ENCODE assay signal across 22 mouse cellular contexts in the genomic region with DNA sequence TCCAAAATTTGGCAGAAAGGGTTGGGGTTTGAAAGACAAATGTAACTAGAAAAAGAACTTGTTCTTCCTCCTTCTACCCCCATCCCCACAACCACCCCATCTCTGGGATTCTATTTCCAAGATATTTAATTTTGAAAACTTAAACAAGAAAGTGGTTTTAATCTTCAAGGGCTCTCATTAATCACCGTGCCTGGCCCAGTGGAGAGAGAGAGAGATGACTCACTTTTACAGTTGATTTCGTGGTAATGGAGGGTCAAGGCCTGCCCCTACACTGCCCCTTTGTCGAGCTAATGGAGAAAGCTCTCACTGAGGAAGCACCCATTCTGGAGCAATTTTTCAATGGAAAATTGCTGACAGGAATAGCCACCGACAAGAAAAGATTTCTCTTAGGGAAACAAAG.
A peak's percentile ranks its signal among the peaks of the same experiment; 100 is the strongest.
DNase-seq lines count a peak whose midpoint lies in the region; ATAC-seq lines count a peak whose summit lies in the region.
"Had no signal": no experiment of that assay in that cellular context is flagged by ENCODE, and none has a peak within 500 bp of the region (broad histone marks: within the 10 kb centered on the region; RNA-seq: fewer than 3 reads in every experiment).

No protein-coding gene starts in this region.

- no peak overlapping the region for H3K27ac ChIP-seq in forebrain, embryonic 10.5 days
- H3K27ac ChIP-seq: embryonic facial prominence, embryonic 10.5 days; forebrain, embryonic 12.5 days; hindbrain, embryonic 10.5 days; hindbrain, embryonic 14.5 days had no signal

- H3K4me3 ChIP-seq in forebrain, embryonic 10.5 days, result no peak overlapping the region
- H3K4me3 ChIP-seq: embryonic facial prominence, embryonic 10.5 days; forebrain, embryonic 12.5 days; heart, embryonic 12.5 days; hindbrain, embryonic 10.5 days had no signal

- H3K36me3 ChIP-seq in forebrain, embryonic 10.5 days (replicated peaks), result no peaks in the 10 kb centered on the region
- H3K36me3 ChIP-seq: embryonic facial prominence, embryonic 10.5 days; forebrain, embryonic 12.5 days; G1E; heart, embryonic 12.5 days; hindbrain, embryonic 10.5 days had no signal

- WGBS in forebrain, embryonic 10.5 days, result 84% methylated on average over 4 of the region's 4 CpGs

- peaks cover 27% of the 10 kb centered on the region for H3K4me1 ChIP-seq in forebrain, embryonic 10.5 days

- DNase-seq in 3T3-L1 (ENCODE audit: low read depth, low spot score), result peak; percentile 71
- DNase-seq in Muller cell, postnatal 12 days (ENCODE audit: inconsistent ontology term), result peak; percentile 74
- peak; percentile 79 for DNase-seq in adrenal gland, adult 8-10 months
- peak; percentile 68 to 73 for DNase-seq in adrenal gland, postnatal 36 days
- no peak for DNase-seq in forebrain, embryonic 10.5 days (ENCODE audit: extremely low spot score, low spot score)
- DNase-seq in kidney, postnatal 10 days, result no peak
- DNase-seq: B cell, adult 2 months; cerebellum, adult 18-20 months; cerebellum, adult 9-11 months; gastrocnemius, postnatal 14 days; kidney, adult 2 months had no signal

- no peaks in the 10 kb centered on the region for H3K27me3 ChIP-seq in forebrain, embryonic 10.5 days (ENCODE audit: poor library complexity, severe bottlenecking)
- H3K27me3 ChIP-seq: forebrain, embryonic 12.5 days; Patski had no signal

- no peaks in the 10 kb centered on the region for H3K9me3 ChIP-seq in forebrain, embryonic 10.5 days
- H3K9me3 ChIP-seq: embryonic facial prominence, embryonic 10.5 days; forebrain, embryonic 12.5 days; G1E; heart, embryonic 12.5 days; hindbrain, embryonic 10.5 days had no signal

- ATAC-seq in erythroid progenitor cell, adult 5-6 weeks (replicated peaks; ENCODE audit: low FRiP score, poor library complexity, severe bottlenecking), result no peak
- ATAC-seq: CD4-positive, CD25-positive, alpha-beta regulatory T cell, adult 4 months; forebrain, embryonic 16.5 days; intestine, embryonic 16.5 days; Patski had no signal

Comparison
In these comparisons a context has a peak if more than half of its experiments do, and no peak if none do; other contexts are left out.
1. DNase-seq: peak in 3T3-L1 (single experiment), Muller cell, postnatal 12 days (single experiment), adrenal gland, adult 8-10 months (single experiment) and adrenal gland, postnatal 36 days (2 of 2); none in forebrain, embryonic 10.5 days (single experiment) and kidney, postnatal 10 days (single experiment).